Mouse (Mus musculus): ENCODE measurements around the gene Arl9.

DNA sequence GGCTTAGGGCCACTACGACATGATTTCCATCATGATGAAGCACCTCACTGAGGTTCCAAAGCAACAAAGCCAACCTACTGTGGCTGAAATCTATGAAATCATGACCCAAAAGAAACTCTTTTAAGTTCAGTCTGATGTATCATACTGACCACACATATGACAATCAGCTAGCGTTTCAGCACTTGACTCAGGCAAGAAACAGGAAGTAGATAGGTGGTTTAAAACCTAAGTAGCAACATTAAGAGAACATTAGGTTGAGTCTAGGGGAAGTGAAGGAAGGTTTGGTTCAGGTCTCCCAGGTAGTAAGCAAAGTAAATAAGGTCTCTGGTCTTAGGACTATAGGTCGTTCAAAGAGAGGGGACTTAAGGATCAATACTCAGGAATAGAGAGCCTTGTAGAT, 30.4 kb upstream of the Arl9 start:
- TF ChIP-seq POLR2A (IDR thresholded peaks at IDR 0.05; ENCODE audit: insufficient read depth, low read depth, low read length) (no peak), EP300 (IDR thresholded peaks at IDR 0.05; ENCODE audit: insufficient read depth, low read depth, low read length) (no peak), CTCF (IDR thresholded peaks at IDR 0.05) (no peak)

Data from heart, adult 2 months (tissue).